Mouse (Mus musculus) lung, adult 2 months (tissue): Measurements from ENCODE around the gene Cd82. TPM values are rescaled to one million over a fixed set of nuclear protein-coding genes. Genes with fewer than 3 reads are reported as not detected.

Source experiments
- DNase-seq: peaks from one replicate; pipeline ENCODE4 v3.0.0; 2022
- H3K4me1 ChIP-seq: fragments of 200-500 bp; 2 replicates; pipeline ENCODE4 v1.6.1; 2011; ENCODE audit warnings: low read length; ENCODE audit not compliant: control insufficient read depth, insufficient read depth
- H3K4me3 ChIP-seq: fragments of 200-500 bp; replicated peaks from 2 replicates; pipeline ENCODE3; 2011; ENCODE audit warnings: low read depth, mild to moderate bottlenecking, control low read depth, low read length; ENCODE audit errors: extremely low read depth
- CTCF ChIP-seq: fragments of 200-500 bp; IDR thresholded peaks from 2 replicates; pipeline ENCODE4 v1.5.1; 2011; ENCODE audit warnings: mild to moderate bottlenecking, low read length, control low read depth; ENCODE audit not compliant: insufficient read depth
- POLR2A ChIP-seq: fragments of 200-500 bp; IDR thresholded peaks from 2 replicates; pipeline ENCODE4 v1.6.1; 2011; ENCODE audit warnings: low read depth, mild to moderate bottlenecking, control low read depth, low read length, borderline replicate concordance; ENCODE audit errors: extremely low read depth
- WGBS: fragments of 180-500 bp; shearing (Covaris S2); methylation state at CpG from one replicate; pipeline ENCODE4 v1.1.7; 2018; 5-methylcytosine and 5-hydroxymethylcytosine counted together
- polyA plus RNA-seq: library from polyadenylated mRNA; depleted of rRNA; stranded (reverse); fragments of >200 nt; gene quantifications from 2 replicates; pipeline ENCODE4 v1.2.3, GENCODE M21; 2012; rRNA removed

The Cd82 gene
- polyA plus RNA-seq, 1 experiment: 170 TPM

GRCm38 (mm10) chr2:93372872-93373271 lies 90.1 kb downstream of the Cd82 start:
- H3K4me1 ChIP-seq: no peaks in the 10 kb centered on the region
- WGBS: 97% methylated on average over 10 of the region's 10 CpGs
- DNase-seq: no peak
- no peak overlapping the region for H3K4me3 ChIP-seq
- TF ChIP-seq POLR2A (no peak), CTCF (no peak)

- TF ChIP-seq CTCF (no peak), POLR2A (no peak)
- Histone ChIP-seq H3K4me1 (no peaks in the 10 kb centered on the region), H3K4me3 (no peak overlapping the region)
- 17% methylated on average over 6 of the region's 6 CpGs for WGBS
- no peak for DNase-seq
Observed at GRCm38 (mm10) chr2:93372097-93372571, 90.8 kb downstream of the Cd82 start.

Other genes with a start within 250 kb of the Cd82 start
- gene Tspan18, start 128.6 kb downstream of the Cd82 start, polyA plus RNA-seq: 158 and 172 TPM in 2 replicates
- not detected in 2 replicates for gene Gm10803, start 97.4 kb upstream of the Cd82 start, polyA plus RNA-seq
- gene Alx4, start 179.2 kb upstream of the Cd82 start, polyA plus RNA-seq: 0.24 and 0.47 TPM in 2 replicates